Mouse (Mus musculus) lung, adult 2 months (tissue): ENCODE data around the gene Ctnnb1.

Source experiments
- CTCF ChIP-seq: fragments of 200-500 bp; IDR thresholded peaks from 2 replicates; pipeline ENCODE4 v1.5.1; 2011; ENCODE audit warnings: mild to moderate bottlenecking, low read length, control low read depth; ENCODE audit not compliant: insufficient read depth
- POLR2A ChIP-seq: fragments of 200-500 bp; IDR thresholded peaks from 2 replicates; pipeline ENCODE4 v1.6.1; 2011; ENCODE audit warnings: low read depth, mild to moderate bottlenecking, control low read depth, low read length, borderline replicate concordance; ENCODE audit errors: extremely low read depth

DNA sequence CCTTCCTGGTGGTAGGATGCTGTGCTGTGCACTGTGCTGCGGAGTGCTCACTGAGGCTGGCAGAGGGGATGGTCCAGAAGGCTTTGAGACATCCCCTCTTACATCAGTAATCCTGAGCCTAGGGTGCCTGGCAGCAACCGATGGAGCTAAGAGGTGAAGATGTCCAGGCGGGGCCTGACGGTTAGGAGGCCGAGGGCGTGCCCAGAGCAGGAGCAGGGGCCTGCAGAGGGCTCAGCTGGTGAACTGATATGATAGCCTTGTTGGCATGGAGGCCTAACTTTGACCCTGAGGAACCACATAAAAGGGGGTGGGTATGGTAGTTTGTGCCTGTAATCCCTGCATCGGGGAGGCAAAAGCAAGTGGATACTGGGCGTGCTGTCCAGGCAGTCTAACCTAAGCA, 54.8 kb downstream of the Ctnnb1 start:
- TF ChIP-seq CTCF, result no peak
- TF ChIP-seq POLR2A, result no peak
